Mouse (Mus musculus) liver, embryonic 11.5 days (tissue): ENCODE data around the gene Pttg1ip. TPM values are rescaled to one million over a fixed set of nuclear protein-coding genes. Genes with fewer than 3 reads are reported as not detected.

Experiments used
- ATAC-seq: fragments of 200-750 bp; cut with Nextera tagmentation; replicated peaks from 2 replicates; pipeline ENCODE4 v1.8.0; 2017; ENCODE audit warnings: moderate number of reproducible peaks, mild to moderate bottlenecking, moderate TSS enrichment, moderate library complexity; ENCODE audit not compliant: low FRiP score
- DNase-seq: peaks from one replicate; pipeline ENCODE4 v3.0.0-alpha.2; 2017; ENCODE audit warnings: low spot score
- H3K27ac ChIP-seq: fragments of 300-500 bp; sonication (generic); 2 replicates; pipeline ENCODE4 v1.5.1; 2014; ENCODE audit warnings: mild to moderate bottlenecking, low read depth, low read length, control low read depth
- H3K27me3 ChIP-seq: fragments of 300-500 bp; sonication (generic); replicated peaks from 2 replicates; pipeline ENCODE4 v1.6.1; 2014; ENCODE audit warnings: low read length, mixed read lengths; ENCODE audit not compliant: control insufficient read depth, insufficient read depth
- H3K36me3 ChIP-seq: fragments of 300-500 bp; sonication (generic); 2 replicates; pipeline ENCODE4 v1.6.1; 2014; ENCODE audit warnings: mild to moderate bottlenecking, low read length, moderate library complexity, mixed read lengths; ENCODE audit not compliant: control insufficient read depth, insufficient read depth
- H3K4me1 ChIP-seq: fragments of 300-500 bp; sonication (generic); replicated peaks from 2 replicates; pipeline ENCODE4 v1.6.1; 2014; ENCODE audit warnings: low read length, mixed read lengths; ENCODE audit not compliant: control insufficient read depth, insufficient read depth
- H3K4me2 ChIP-seq: fragments of 300-500 bp; sonication (generic); 2 replicates; pipeline ENCODE4 v1.6.1; 2014; ENCODE audit warnings: mild to moderate bottlenecking, control low read depth, moderate library complexity
- H3K4me3 ChIP-seq: fragments of 300-500 bp; sonication (generic); 2 replicates; pipeline ENCODE4 v1.5.1; 2014; ENCODE audit warnings: low read depth, low read length, control low read depth
- H3K9ac ChIP-seq: fragments of 300-500 bp; sonication (generic); 2 replicates; pipeline ENCODE4 v1.6.1; 2014; ENCODE audit warnings: low read depth, low read length, control low read depth
- H3K9me3 ChIP-seq: fragments of 300-500 bp; sonication (generic); 2 replicates; pipeline ENCODE4 v1.6.1; 2016; ENCODE audit warnings: low read length, inconsistent platforms, mixed read lengths; ENCODE audit not compliant: control insufficient read depth
- WGBS: fragments of 180-500 bp; shearing (Covaris S2); extraction: QIAGEN DNeasy Blood & Tissue Kit; methylation state at CpG from one replicate; pipeline ENCODE4 v1.1.7; 2014; 5-methylcytosine and 5-hydroxymethylcytosine counted together
- polyA plus RNA-seq: library from polyadenylated mRNA; unstranded; fragments of >200 nt; fragmentation: Nextera tagmentation; extraction: Ambion mirVana; gene quantifications from 2 replicates; pipeline ENCODE4 v1.2.1, GENCODE M21; 2014

Gene Pttg1ip
- polyA plus RNA-seq, 1 experiment from 2014 or later = 94.0 TPM

DNA sequence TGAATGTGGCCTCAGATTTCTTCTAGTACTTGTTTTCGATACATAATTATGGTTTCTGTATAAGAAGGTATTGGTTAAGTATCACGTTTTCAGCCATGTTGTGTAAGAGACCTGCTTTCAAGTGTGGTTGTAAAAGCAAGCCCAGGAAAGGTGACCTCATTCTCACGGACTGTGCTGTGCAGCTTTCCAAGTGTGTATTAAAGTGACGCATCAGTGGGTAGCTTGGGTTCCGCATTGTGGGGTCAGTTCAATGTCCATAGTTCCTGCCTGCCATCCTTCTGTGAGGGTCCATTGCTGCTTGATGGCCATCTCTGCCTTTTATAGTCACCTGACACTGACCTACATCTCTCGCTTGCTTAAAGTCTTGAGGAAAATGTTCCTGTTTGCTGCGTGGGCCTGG is 35.4 kb downstream of the Pttg1ip start:
- Histone ChIP-seq H3K4me2 (no peak overlapping the region), H3K9me3 (no peaks in the 10 kb centered on the region), H3K4me3 (no peak overlapping the region), H3K4me1 (peaks cover 6% of the 10 kb centered on the region; the same call in 1 of the 2 replicates), H3K36me3 (peaks cover 44% of the 10 kb centered on the region), H3K27me3 (no peaks in the 10 kb centered on the region), H3K27ac (no peak overlapping the region), H3K9ac (no peak overlapping the region)
- no peak for DNase-seq
- WGBS = 88% methylated on average over 7 of the region's 7 CpGs
- ATAC-seq = no peak

DNA sequence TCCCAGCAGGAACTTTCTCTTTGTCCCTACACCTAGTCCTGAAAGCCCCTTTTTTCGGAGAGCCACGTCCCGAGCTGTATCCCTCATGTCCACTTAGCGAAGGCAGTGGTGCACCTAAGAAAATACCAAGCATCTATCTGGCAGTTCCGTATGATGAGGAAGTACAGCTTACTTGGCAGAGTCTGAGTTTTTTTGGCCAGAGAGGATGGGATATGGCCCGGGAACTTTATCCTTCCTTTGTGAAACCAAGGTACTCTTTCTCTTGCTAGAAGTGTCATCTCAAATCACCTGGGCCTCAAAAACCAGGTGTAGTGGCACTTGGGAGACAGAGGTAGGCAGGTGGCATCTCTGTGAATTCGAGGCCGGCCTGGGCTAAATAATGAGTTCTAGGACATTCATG is 40.0 kb downstream of the Pttg1ip start:
- peak overlapping the region; percentile 98 for H3K9ac ChIP-seq
- WGBS = 73% methylated on average over 8 of the region's 8 CpGs
- H3K27ac ChIP-seq = peak overlapping the region; percentile 85
- peak overlapping the region; percentile 93 for H3K4me3 ChIP-seq
- peaks cover 27% of the 10 kb centered on the region for H3K4me1 ChIP-seq
- H3K36me3 ChIP-seq = peaks cover 15% of the 10 kb centered on the region
- peak; percentile 38 for DNase-seq
- H3K9me3 ChIP-seq = no peaks in the 10 kb centered on the region
- H3K4me2 ChIP-seq = peak overlapping the region; percentile 82
- ATAC-seq = no peak
- no peaks in the 10 kb centered on the region for H3K27me3 ChIP-seq

DNA sequence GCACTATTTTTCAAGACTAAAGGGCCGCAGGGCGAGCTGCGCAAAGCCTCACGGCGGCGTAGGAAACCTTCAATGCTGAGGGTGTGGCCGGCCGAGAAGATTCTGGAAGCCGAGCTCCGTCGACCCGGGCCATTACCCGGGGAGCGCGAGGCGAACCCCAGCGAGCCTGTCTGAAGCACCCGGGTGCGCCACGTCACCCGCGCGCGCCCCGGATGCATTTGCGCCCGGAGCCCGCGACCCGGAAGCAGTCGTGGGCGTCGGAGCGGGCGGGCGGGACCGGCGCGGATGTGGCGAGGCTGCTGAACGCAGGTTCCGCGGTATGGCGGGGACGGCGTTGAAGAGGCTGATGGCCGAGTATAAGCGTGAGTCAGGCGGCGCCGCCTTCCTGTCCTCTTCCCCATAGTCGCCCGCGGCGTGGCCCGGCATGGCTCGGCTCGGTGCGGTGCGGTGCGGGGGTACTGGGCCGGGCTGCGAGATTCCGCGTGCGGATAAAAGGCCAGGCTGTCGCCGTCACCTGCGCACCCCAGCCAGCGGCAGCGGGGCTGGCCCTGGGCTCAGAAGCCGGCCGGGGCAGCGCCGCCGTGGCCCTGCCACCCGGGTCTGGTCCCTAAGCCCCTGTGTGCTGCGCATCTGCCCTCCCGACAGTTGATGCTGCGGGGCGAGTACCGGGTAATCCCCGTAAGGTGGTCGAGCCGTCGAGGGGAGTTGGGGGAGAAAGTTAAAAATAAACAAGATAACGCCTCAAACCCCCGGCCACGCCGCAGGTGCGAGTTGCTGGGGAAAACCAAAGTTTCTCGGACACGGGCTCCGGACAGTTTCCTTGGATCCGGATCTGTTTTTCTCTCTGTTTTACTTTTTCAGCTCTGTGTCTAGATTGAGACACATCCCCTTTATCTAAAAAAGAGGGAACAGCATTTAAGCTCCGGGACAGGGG is 40.8 kb downstream of the Pttg1ip start, which contains the start of gene Ube2g2:
TSS of gene Ube2g2 (plus strand) at position 221 of the 934 bp plus-strand sequence.
- H3K9ac ChIP-seq = peak within 1 kb of the TSS; percentile 98
- H3K9me3 ChIP-seq = no peaks in the 10 kb centered on the region
- peaks cover 28% of the 10 kb centered on the region for H3K4me1 ChIP-seq
- peaks cover 8% of the 10 kb centered on the region; the same call in 1 of the 2 replicates for H3K36me3 ChIP-seq
- H3K27ac ChIP-seq = peak within 1 kb of the TSS; percentile 85
- H3K27me3 ChIP-seq = no peaks in the 10 kb centered on the region
- WGBS = under 1% methylated on average over 80 of the region's 96 CpGs
- ATAC-seq (peak; percentile 94), DNase-seq (peak; percentile 90)
- H3K4me2 ChIP-seq = peak within 1 kb of the TSS; percentile 82
- H3K4me3 ChIP-seq = peak within 1 kb of the TSS; percentile 93

DNA sequence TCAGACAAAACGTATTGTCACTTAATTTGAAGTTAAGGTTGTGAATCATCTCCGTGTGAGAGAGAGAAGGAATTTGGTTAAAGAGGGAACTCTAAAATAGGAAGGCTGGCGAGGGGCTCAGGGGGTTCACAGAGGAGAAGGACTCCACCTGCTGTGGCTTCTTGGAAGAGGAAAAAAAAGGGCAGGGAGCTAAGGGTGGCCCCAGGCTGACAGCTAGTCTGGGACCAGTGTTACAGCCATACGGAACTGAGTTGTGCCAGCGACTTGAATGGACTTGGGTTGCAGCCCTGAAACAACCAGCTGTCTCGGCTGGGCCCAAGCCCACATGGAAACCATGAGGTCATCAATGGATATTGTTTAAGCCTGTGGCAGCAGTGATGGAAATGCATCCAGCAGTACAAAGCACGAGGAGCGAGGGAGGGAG is 41.6 kb downstream of the Pttg1ip start:
- peak overlapping the region; percentile 85 for H3K27ac ChIP-seq
- H3K4me3 ChIP-seq = peak overlapping the region; percentile 93
- 18% methylated on average over 8 of the region's 8 CpGs for WGBS
- peaks cover 26% of the 10 kb centered on the region for H3K4me1 ChIP-seq
- H3K4me2 ChIP-seq = peak overlapping the region; percentile 82
- no peaks in the 10 kb centered on the region for H3K27me3 ChIP-seq
- H3K9me3 ChIP-seq = no peaks in the 10 kb centered on the region
- DNase-seq (no peak), ATAC-seq (0 out of 2 replicates have a peak, but pooled peaks have one; percentile 23)
- H3K9ac ChIP-seq = peak overlapping the region; percentile 98
- peaks cover 2% of the 10 kb centered on the region; the same call in 1 of the 2 replicates for H3K36me3 ChIP-seq

DNA sequence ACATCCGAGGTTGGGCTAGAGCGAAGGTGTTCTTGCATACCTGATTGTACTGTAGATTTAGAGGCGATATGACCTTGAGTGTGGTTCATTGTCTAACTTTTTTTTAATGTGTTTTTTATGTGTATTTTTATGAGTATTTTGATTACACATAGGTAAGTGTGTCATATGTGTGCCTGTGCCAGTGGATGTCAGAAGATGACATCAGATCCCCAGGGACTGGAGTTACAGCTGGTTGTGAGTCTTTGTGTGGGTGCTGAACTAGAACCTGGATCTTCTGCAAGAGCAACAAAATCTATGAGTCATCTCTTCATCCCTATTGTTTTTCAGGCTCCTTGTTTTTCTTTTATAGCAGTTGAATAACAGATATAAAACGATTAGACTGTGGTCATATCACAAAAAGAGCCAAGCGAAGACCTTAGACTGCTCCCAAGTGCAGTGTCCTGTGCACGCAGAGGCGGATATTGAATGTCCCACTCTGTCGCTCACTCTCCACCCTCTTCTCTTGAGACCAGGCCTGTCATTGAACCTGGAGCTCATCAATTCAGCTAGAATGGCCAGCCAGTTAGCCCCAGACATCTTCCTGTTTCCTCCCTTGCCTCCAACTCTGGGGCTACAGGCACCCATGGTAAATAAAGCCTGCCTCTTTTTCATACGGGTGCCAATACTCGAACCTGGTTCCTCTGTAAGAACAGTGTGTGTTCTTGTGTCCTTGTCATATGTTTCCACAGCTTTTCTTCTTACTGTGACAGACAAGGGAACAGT is 42.3 kb downstream of the Pttg1ip start:
- H3K27me3 ChIP-seq = no peaks in the 10 kb centered on the region
- ATAC-seq (no peak), DNase-seq (no peak)
- peak overlapping the region; percentile 93 for H3K4me3 ChIP-seq
- H3K9me3 ChIP-seq = no peaks in the 10 kb centered on the region
- peak overlapping the region; percentile 82 for H3K4me2 ChIP-seq
- peak overlapping the region; percentile 98 for H3K9ac ChIP-seq
- H3K27ac ChIP-seq = no peak overlapping the region; the same call in 1 of the 2 replicates
- WGBS = 88% methylated on average over 10 of the region's 10 CpGs
- no peaks in the 10 kb centered on the region; the same call in 1 of the 2 replicates for H3K36me3 ChIP-seq
- H3K4me1 ChIP-seq = peaks cover 26% of the 10 kb centered on the region

DNA sequence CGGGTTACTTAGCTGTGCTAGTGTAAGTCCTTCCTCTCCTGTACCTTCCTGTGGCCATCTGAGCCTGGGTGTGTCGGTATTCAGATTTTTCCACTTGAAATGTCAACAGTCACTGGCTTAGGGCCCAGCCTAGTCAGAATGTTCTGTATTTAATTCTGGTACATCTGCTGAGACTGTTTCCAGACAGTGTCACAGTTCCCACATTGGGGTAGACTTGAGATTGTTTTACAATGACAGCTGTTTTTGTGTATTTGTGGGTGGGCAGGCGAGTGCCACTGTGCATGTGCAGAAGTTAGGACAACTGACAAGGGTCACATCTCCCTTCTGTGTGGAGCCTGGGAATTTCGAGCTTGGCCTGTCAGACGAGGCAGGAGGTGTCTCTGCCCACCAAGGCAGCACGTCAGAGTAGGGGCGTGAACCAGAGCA is 43.1 kb downstream of the Pttg1ip start:
- Histone ChIP-seq H3K4me2 (no peak overlapping the region), H3K27ac (no peak overlapping the region; the same call in 1 of the 2 replicates), H3K4me3 (peak overlapping the region; percentile 14; the same call in 1 of the 2 replicates), H3K27me3 (no peaks in the 10 kb centered on the region), H3K9me3 (no peaks in the 10 kb centered on the region), H3K9ac (peak overlapping the region; percentile 30), H3K4me1 (peaks cover 26% of the 10 kb centered on the region), H3K36me3 (no peaks in the 10 kb centered on the region; the same call in 1 of the 2 replicates)
- ATAC-seq (no peak), DNase-seq (no peak)
- 77% methylated on average over 7 of the region's 7 CpGs for WGBS

DNA sequence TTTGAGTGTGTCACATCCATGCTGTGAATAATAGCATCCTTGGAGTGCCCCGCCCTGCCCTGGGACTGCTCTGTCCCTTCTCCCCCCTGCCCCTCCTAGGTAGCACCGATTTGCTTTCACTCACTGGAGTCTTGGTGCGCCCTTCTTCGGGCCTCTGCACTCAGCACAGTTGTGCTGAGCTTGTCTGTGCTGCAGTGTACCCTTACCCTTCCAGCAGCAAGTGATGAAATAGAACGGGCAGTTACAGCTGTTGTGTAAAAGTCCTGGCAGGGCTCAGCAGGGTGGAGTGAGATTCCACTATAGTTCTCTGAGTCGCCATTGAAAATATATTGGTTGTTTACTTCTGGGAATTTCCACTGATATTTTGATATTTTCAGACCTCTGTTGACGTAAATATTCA is 44.5 kb downstream of the Pttg1ip start:
- no peaks in the 10 kb centered on the region for H3K9me3 ChIP-seq
- H3K4me1 ChIP-seq = peaks cover 26% of the 10 kb centered on the region
- H3K27me3 ChIP-seq = no peaks in the 10 kb centered on the region
- WGBS = 85% methylated on average over 7 of the region's 7 CpGs
- peaks cover 2% of the 10 kb centered on the region; the same call in 1 of the 2 replicates for H3K36me3 ChIP-seq
- no peak overlapping the region for H3K27ac ChIP-seq
- ATAC-seq (no peak), DNase-seq (no peak)
- H3K4me3 ChIP-seq = no peak overlapping the region
- no peak overlapping the region for H3K4me2 ChIP-seq
- no peak overlapping the region for H3K9ac ChIP-seq

DNA sequence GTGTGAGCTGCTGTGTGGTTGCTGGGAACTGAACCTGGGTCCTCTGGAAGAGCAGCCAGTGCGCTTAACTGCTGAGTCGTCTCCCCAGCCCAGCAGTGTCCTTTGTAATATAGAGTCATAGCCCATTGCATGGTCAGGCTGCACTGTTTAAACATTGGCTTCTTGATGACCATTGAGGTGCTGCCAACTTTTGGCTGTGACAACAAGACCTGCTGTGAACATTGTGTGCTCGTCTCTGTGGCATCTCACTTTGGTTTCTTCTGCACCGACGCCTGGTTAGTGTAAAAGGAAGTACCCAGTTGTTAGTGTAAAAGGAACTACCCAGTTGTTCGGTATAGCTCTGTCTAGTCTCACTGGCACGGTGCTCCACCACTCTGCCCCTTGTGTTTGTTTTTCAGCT is 45.1 kb downstream of the Pttg1ip start:
- H3K4me2 ChIP-seq = no peak overlapping the region

More for the DNA sequence above, 45.1 kb downstream of the Pttg1ip start:
- DNase-seq (no peak), ATAC-seq (no peak)
- Histone ChIP-seq H3K27ac (no peak overlapping the region; the same call in 1 of the 2 replicates), H3K9ac (no peak overlapping the region), H3K36me3 (peaks cover 7% of the 10 kb centered on the region; the same call in 1 of the 2 replicates), H3K4me1 (peaks cover 24% of the 10 kb centered on the region), H3K27me3 (no peaks in the 10 kb centered on the region), H3K9me3 (no peaks in the 10 kb centered on the region), H3K4me3 (no peak overlapping the region)
- 59% methylated on average over 7 of the region's 7 CpGs for WGBS
